Mouse (Mus musculus) right cerebral cortex, adult 2 months (tissue): ENCODE measurements around the gene Cntd1.
"Not testable (repeated sequence)": the region's sequence is repeated elsewhere in the genome, so short reads cannot be mapped to it uniquely, and the experiment has no call there.

Source experiments
- DNase-seq, 2 experiments: peaks; one replicate each; pipeline ENCODE4 v3.0.0; 2021 to 2022; ENCODE audit warnings: low spot score in 2 of 2

The Cntd1 gene

DNA sequence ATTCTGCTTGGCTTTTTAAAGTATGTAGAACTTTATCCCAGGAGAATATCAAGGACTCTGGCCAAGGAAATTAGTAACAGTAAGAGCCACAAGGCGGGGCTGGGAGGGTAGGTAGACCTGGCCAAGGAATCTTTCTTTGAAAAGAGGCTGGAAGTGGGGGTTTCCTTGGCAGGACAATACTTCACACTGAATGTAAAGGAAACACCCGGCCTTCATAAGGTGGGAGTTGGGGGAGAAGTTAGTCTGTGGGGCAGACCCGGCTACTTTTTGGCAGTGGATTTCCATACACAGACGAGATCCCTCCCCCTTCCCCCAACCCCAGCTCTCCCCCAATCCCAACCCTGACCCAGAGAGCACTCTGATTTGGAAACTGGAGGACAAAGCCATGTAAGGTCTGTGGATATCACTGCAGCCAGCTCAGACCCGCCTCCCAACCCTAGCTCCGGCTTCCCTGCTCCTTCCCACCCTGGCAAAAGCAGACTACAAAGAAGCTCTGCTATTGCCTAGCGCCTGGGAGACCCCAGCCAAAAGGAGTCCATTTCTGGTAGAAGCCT is 51.6 kb downstream of the Cntd1 start, which contains the start of gene Aoc3:
Gene Aoc3 (plus strand): TSS at position 235 of the 554 bp plus-strand sequence.
- no peak for DNase-seq

DNA sequence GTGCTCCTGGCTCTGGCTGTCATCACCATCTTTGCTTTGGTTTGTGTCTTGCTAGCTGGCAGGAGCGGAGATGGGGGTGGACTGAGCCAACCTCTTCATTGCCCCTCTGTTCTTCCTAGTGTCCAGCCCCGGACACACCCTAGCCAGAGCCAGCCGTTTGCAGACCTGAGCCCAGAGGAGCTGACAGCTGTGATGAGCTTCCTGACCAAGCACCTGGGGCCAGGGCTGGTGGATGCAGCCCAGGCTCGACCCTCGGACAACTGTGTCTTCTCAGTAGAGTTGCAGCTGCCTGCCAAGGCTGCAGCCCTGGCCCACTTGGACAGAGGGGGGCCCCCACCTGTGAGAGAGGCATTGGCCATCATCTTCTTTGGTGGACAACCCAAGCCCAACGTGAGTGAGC is 52.1 kb downstream of the Cntd1 start:
- not testable (repeated sequence) for DNase-seq

DNA sequence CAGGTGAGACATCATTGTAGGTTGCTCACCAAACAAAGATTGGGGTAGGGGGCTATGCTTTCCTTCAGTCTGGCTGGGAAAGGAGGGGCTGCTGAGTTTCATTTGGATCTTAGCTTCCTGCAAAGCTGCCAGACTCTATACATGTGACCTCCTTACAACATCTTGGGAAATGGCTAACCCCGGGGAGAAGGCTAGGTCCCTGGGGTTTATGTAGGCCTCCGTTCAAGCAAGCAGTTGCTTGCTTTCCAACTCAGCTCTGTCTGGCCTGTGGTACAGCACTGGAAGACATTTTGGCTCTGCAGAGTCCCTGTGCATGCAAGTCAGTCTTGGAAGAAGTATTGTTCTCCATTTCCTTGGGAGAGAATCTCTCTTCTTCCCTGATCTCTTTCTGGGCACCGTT is 53.7 kb downstream of the Cntd1 start:
- no peak for DNase-seq

DNA sequence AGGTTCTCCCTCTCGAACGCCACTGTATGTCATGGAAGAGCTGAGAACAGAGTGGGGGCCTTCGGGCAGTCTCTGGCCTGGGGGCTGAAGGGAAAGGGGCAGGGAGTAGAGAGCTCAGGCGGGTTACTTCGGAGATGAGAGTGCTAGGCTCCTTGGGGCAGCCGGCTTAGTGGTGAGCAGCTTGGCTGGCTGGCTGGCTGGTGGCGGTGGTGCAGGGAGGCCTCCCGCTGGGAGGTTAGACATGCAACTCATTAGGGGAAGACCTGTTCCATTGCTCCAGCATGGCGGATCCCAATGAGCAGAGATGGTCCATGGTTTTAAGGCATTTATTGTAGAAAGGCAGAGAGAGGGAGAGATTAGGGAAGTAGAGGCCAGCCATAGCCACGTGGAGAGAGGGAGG is 55.2 kb downstream of the Cntd1 start:
- DNase-seq: no peak

DNA sequence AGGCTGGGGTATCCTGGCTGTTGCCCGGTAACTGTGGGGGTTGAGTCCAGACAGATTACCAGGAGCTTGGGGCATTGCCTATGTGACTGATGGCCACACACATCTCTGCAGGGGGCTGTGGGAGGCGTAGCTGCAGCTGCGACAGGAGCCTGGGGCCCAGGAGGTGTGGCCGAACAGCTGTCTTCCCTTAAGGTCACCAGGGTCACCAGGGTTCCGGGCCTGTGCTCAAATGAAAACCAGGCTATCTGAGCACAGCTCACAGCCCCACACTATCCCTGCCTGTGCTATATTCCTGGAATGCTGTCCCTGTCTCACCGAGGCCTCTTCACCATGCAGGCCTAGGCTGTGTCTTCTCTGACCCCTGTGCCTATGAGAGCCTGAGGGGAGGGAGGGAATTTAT is 55.7 kb downstream of the Cntd1 start:
- no peak for DNase-seq

DNA sequence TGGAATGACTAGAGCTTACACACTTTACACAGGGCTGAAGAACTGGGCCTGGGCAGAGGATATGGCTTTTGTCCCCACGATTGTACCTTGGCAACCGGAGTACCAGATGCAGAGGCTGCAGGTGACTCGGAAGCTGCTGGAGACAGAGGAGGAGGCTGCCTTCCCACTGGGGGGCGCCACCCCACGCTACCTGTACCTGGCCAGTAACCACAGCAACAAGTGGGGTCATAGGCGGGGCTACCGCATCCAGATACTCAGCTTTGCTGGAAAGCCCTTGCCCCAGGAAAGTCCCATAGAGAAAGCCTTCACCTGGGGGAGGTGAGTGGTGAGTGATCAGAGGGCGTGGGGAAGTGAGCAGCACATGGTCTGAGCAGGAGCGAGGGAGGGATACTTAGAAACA is 56.9 kb downstream of the Cntd1 start:
- DNase-seq: no peak

DNA sequence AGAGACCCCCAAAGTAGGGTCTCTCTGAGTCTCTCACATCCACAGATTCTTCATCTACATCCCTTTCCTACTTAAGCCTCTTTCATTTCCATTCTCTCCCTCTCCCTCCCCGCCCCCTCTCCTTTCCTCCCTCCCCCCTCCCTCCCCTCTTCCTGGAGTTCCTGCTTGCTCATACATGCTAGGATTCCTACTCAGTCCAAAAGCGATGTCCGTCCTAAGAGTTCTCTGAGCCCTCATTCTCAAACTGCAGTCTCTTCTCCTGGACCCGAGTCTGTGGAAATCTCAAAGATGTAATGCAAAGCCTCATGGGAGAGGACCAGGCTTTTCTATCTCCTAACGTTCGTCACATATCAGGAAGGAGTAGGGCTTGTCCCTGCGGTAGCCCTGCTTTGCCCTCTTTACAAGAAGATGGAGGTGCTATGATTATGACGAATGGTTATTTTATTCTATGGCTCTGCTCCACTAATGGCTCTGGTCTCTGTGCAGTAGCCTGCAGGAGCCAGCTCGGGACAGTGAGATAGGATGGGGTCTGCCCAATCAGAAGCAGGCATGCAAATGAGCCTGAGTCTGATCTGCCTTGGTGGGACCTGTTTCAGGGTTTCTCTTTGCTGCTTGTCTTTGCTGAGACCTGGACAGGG is 59.4 kb downstream of the Cntd1 start:
- no peak for DNase-seq
